Mouse (Mus musculus): ENCODE results near the gene Nsd2. TPM values are rescaled to one million over a fixed set of nuclear protein-coding genes. Genes with fewer than 3 reads are reported as not detected.
"Not testable (repeated sequence)": the region's sequence is repeated elsewhere in the genome, so short reads cannot be mapped to it uniquely, and the experiment has no call there.

Gene Nsd2
- total RNA-seq, 2 experiments from 2014 or later = 144 to 147 TPM

- intact Hi-C loops (cut with DNase I) = no loop called here
- DNase-seq (ENCODE audit: low spot score in 2 of 2) = no peak
Measured at GRCm38 (mm10) chr5:33830832-33831231, 10.3 kb downstream of the Nsd2 start.

GRCm38 (mm10) chr5:33841331-33841730 lies 20.8 kb downstream of the Nsd2 start:
- intact Hi-C loops (cut with DNase I) = no loop called here
- no peak for DNase-seq (ENCODE audit: low spot score in 2 of 2)

GRCm38 (mm10) chr5:33842549-33842948 lies 22.0 kb downstream of the Nsd2 start:
- no peak for DNase-seq (ENCODE audit: low spot score in 2 of 2)
- intact Hi-C loops (cut with DNase I) = no loop called here

- intact Hi-C loops (cut with DNase I) = loop anchor here (5.0 kb wide), 1 partner anchor 101 kb away; no protein-coding TSS in a partner anchor
- DNase-seq (ENCODE audit: low spot score in 2 of 2) = no peak
Measured at GRCm38 (mm10) chr5:33851466-33851865, 30.9 kb downstream of the Nsd2 start.

- intact Hi-C loops (cut with DNase I) = loop anchor here (5.0 kb wide), 1 partner anchor 99 kb away; no protein-coding TSS in a partner anchor
- no peak for DNase-seq (ENCODE audit: low spot score in 2 of 2)
Measured at GRCm38 (mm10) chr5:33853086-33853485, 32.6 kb downstream of the Nsd2 start.

GRCm38 (mm10) chr5:33854019-33854418 lies 33.5 kb downstream of the Nsd2 start:
- intact Hi-C loops (cut with DNase I) = loop anchor here (5.0 kb wide), 1 partner anchor 98 kb away; no protein-coding TSS in a partner anchor
- DNase-seq (ENCODE audit: low spot score in 2 of 2) = no peak

- intact Hi-C loops (cut with DNase I) = no loop called here
- DNase-seq (ENCODE audit: low spot score in 2 of 2) = no peak
Measured at GRCm38 (mm10) chr5:33857693-33858092, 37.2 kb downstream of the Nsd2 start.

GRCm38 (mm10) chr5:33875472-33875871 lies 54.9 kb downstream of the Nsd2 start:
- DNase-seq (ENCODE audit: low spot score in 2 of 2) = peak in 1 of 2 experiments; percentile 56
- intact Hi-C loops (cut with DNase I) = no loop called here

- intact Hi-C loops (cut with DNase I) = no loop called here
Measured at GRCm38 (mm10) chr5:33881118-33881517, 60.6 kb downstream of the Nsd2 start.

GRCm38 (mm10) chr5:33893406-33893805 lies 72.9 kb downstream of the Nsd2 start:
- DNase-seq (ENCODE audit: low spot score in 2 of 2) = no peak
- intact Hi-C loops (cut with DNase I) = no loop called here

More at GRCm38 (mm10) chr5:33881118-33881517, 60.6 kb downstream of the Nsd2 start:
- DNase-seq (ENCODE audit: low spot score in 2 of 2) = no peak

GRCm38 (mm10) chr5:33895116-33895515 lies 74.6 kb downstream of the Nsd2 start:
- intact Hi-C loops (cut with DNase I) = no loop called here
- peak in 1 of 2 experiments; percentile 26 for DNase-seq (ENCODE audit: low spot score in 2 of 2)

- no peak for DNase-seq (ENCODE audit: low spot score in 2 of 2)
- intact Hi-C loops (cut with DNase I) = no loop called here
Measured at GRCm38 (mm10) chr5:33897158-33897557, 76.6 kb downstream of the Nsd2 start.

GRCm38 (mm10) chr5:33898671-33899070 lies 78.1 kb downstream of the Nsd2 start:
- intact Hi-C loops (cut with DNase I) = no loop called here
- no peak for DNase-seq (ENCODE audit: low spot score in 2 of 2)

- no peak for DNase-seq (ENCODE audit: low spot score in 2 of 2)
- intact Hi-C loops (cut with DNase I) = no loop called here
Measured at GRCm38 (mm10) chr5:33899245-33899644, 78.7 kb downstream of the Nsd2 start.

- intact Hi-C loops (cut with DNase I) = no loop called here
- no peak for DNase-seq (ENCODE audit: low spot score in 2 of 2)
Measured at GRCm38 (mm10) chr5:33900101-33900500, 79.6 kb downstream of the Nsd2 start.

- intact Hi-C loops (cut with DNase I) = no loop called here
- peak in 1 of 2 experiments; percentile 29 for DNase-seq (ENCODE audit: low spot score in 2 of 2)
Measured at GRCm38 (mm10) chr5:33900701-33901263, 80.3 kb downstream of the Nsd2 start.

- DNase-seq (ENCODE audit: low spot score in 2 of 2) = no peak
- intact Hi-C loops (cut with DNase I) = no loop called here
Measured at GRCm38 (mm10) chr5:33901278-33901677, 80.8 kb downstream of the Nsd2 start.

GRCm38 (mm10) chr5:33902696-33903095 lies 82.2 kb downstream of the Nsd2 start:
- intact Hi-C loops (cut with DNase I) = no loop called here
- no peak for DNase-seq (ENCODE audit: low spot score in 2 of 2)

GRCm38 (mm10) chr5:33903176-33903575 lies 82.7 kb downstream of the Nsd2 start:
- intact Hi-C loops (cut with DNase I) = no loop called here
- no peak for DNase-seq (ENCODE audit: low spot score in 2 of 2)

- intact Hi-C loops (cut with DNase I); DNase-seq (ENCODE audit: low spot score in 2 of 2): not testable (repeated sequence)
Measured at GRCm38 (mm10) chr5:33915031-33915430, 94.5 kb downstream of the Nsd2 start.

GRCm38 (mm10) chr5:33916616-33917015 lies 96.1 kb downstream of the Nsd2 start:
- intact Hi-C loops (cut with DNase I); DNase-seq (ENCODE audit: low spot score in 2 of 2): not testable (repeated sequence)

- intact Hi-C loops (cut with DNase I) = no loop called here
- peak; percentile 31 to 88 for DNase-seq (ENCODE audit: low spot score in 2 of 2)
Measured at GRCm38 (mm10) chr5:33919466-33919865, 98.9 kb downstream of the Nsd2 start.
